9 mouse cellular contexts compared by ENCODE assay signal in the genomic region with DNA sequence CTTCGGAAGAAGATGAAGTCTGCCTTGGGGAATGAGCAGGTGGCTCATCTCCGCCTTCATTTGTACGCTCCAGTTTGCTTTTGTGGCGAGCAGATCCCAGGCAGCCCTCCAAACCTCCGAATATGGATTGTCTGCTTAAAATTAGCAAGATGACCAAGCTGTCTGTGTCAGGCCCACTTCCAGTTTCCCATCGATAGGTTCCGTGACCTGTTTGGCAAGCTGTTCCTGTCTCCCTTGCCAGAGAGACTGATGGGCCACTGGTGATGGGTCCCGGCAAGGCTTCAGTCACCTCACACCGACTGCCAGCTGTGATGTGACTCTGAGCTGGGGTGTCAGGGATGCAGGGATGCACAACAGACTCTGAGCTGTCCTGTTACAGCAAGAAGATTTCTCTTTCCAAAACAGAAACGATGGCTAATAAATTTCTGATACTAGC.
DNase-seq lines count a peak whose midpoint lies in the region; ATAC-seq and TF ChIP-seq lines count a peak whose summit lies in the region.
"Had no signal": no experiment of that assay in that cellular context is flagged by ENCODE, and none has a peak within 500 bp of the region (broad histone marks: within the 10 kb centered on the region; RNA-seq: fewer than 3 reads in every experiment).

No protein-coding gene starts in this region.

- no peak overlapping the region for H3K9ac ChIP-seq in neural tube, embryonic 14.5 days (replicated peaks; ENCODE audit: low read depth, low read length)
- H3K9ac ChIP-seq: heart, embryonic 13.5 days; midbrain, embryonic 12.5 days had no signal

- TF ChIP-seq CTCF in brain, embryonic 14.5 days (IDR thresholded peaks at IDR 0.05; ENCODE audit: borderline replicate concordance, extremely low read depth, insufficient read depth, insufficient read length) = no peak

- no peak overlapping the region for H3K4me2 ChIP-seq in neural tube, embryonic 14.5 days (ENCODE audit: low read depth, low read length)
- H3K4me2 ChIP-seq: heart, embryonic 13.5 days; midbrain, embryonic 12.5 days had no signal

- no peaks in the 10 kb centered on the region; the same call in 1 of the 2 replicates for H3K4me1 ChIP-seq in neural tube, embryonic 14.5 days (ENCODE audit: control insufficient read depth, insufficient read depth, low read length)

- intact Hi-C loops in gastrocnemius, postnatal 36 days (cut with DNase I) = no loop called here

- H3K4me3 ChIP-seq in neural tube, embryonic 14.5 days (ENCODE audit: low read depth, low read length) = no peak overlapping the region
- H3K4me3 ChIP-seq: heart, embryonic 13.5 days; midbrain, embryonic 12.5 days had no signal

- peak; percentile 97 for DNase-seq in Muller cell, postnatal 12 days (ENCODE audit: inconsistent ontology term)
- peak; percentile 79 for DNase-seq in brain, embryonic 14.5 days (ENCODE audit: low read depth)
- peak; percentile 39 to 51 for DNase-seq in gastrocnemius, postnatal 36 days
- DNase-seq in layer of hippocampus, postnatal 14 days (ENCODE audit: low spot score in 2 of 2) = peak; percentile 45 to 57
- DNase-seq in adrenal gland, adult 18-20 months (ENCODE audit: low spot score in 2 of 2) = no peak
- DNase-seq in adrenal gland, postnatal 10 days = no peak

- WGBS in neural tube, embryonic 14.5 days = 41% methylated on average over 10 of the region's 10 CpGs

- TF ChIP-seq POLR2A in brain, embryonic 14.5 days (IDR thresholded peaks at IDR 0.05; ENCODE audit: borderline replicate concordance, extremely low read depth, insufficient read depth, insufficient read length, poor library complexity, severe bottlenecking) = no peak

- ATAC-seq in neural tube, embryonic 14.5 days (ENCODE audit: low read depth) = no peak; the same call in 1 of the 2 replicates

- H3K9me3 ChIP-seq in neural tube, embryonic 14.5 days (ENCODE audit: control insufficient read depth, low read length) = no peaks in the 10 kb centered on the region
- H3K9me3 ChIP-seq: heart, embryonic 13.5 days; midbrain, embryonic 12.5 days had no signal

- H3K27me3 ChIP-seq in neural tube, embryonic 14.5 days (ENCODE audit: control insufficient read depth, insufficient read depth, low read length) = no peaks in the 10 kb centered on the region
- H3K27me3 ChIP-seq: midbrain, embryonic 12.5 days had no signal

- no peaks in the 10 kb centered on the region for H3K36me3 ChIP-seq in neural tube, embryonic 14.5 days (ENCODE audit: control insufficient read depth, insufficient read depth, low read length)
- H3K36me3 ChIP-seq: heart, embryonic 13.5 days; midbrain, embryonic 12.5 days had no signal

- peak overlapping the region; percentile 52; the same call in 1 of the 2 replicates for H3K27ac ChIP-seq in neural tube, embryonic 14.5 days (ENCODE audit: low read depth, low read length)
- H3K27ac ChIP-seq: heart, embryonic 13.5 days; midbrain, embryonic 12.5 days had no signal

Comparison
In these comparisons a context has a peak if more than half of its experiments do, and no peak if none do; other contexts are left out.
1. DNase-seq: peak in Muller cell, postnatal 12 days (single experiment), brain, embryonic 14.5 days (single experiment), gastrocnemius, postnatal 36 days (2 of 2) and layer of hippocampus, postnatal 14 days (2 of 2); none in adrenal gland, adult 18-20 months (0 of 2) and adrenal gland, postnatal 10 days (single experiment).